Mouse (Mus musculus): ENCODE results near the gene Itgb4.

DNA sequence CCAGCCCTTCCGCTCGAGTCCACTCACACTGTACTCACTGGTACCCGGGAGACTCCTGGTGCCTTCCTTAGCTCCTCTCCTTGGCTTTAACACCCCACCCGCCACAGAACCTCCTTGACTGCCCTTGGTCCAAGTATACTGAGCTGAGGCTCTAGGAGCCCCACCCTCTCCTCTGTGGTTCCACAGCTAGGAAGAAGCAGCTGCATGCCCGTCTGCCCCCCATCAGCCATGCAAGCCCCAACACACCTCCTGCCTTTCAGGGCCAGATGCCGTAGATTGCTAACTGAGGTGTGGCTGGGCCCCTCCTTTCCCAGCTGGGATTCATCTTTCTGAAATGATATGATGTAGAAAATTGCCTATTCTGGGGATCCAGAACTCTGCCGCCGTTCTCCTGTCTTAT, 29.3 kb upstream of the Itgb4 start:
- TF ChIP-seq POLR2A (IDR thresholded peaks at IDR 0.05; ENCODE audit: low read depth, low read length): no peak
- no peak for TF ChIP-seq CTCF (IDR thresholded peaks at IDR 0.05; ENCODE audit: extremely low read depth, insufficient read depth, insufficient read length, insufficient replicate concordance)
